Mouse (Mus musculus) olfactory bulb, adult 2 months (tissue): ENCODE measurements at regions not wholly inside any gene's neighbourhood (a gene's known extent, or its start where the extent isn't known, plus 50 kb on each side); places are given as distances from the start of the nearest gene placed in this dataset.

Experiments
- CTCF ChIP-seq: fragments of 200-500 bp; IDR thresholded peaks from 2 replicates; pipeline ENCODE4 v1.5.1; 2012; ENCODE audit warnings: low read depth, mild to moderate bottlenecking, low read length, moderate library complexity; ENCODE audit not compliant: insufficient read depth
- POLR2A ChIP-seq: fragments of 200-500 bp; IDR thresholded peaks from 2 replicates; pipeline ENCODE4 v1.6.1; 2012; ENCODE audit warnings: mild to moderate bottlenecking, low read depth, low read length, moderate library complexity; ENCODE audit not compliant: insufficient read depth

DNA sequence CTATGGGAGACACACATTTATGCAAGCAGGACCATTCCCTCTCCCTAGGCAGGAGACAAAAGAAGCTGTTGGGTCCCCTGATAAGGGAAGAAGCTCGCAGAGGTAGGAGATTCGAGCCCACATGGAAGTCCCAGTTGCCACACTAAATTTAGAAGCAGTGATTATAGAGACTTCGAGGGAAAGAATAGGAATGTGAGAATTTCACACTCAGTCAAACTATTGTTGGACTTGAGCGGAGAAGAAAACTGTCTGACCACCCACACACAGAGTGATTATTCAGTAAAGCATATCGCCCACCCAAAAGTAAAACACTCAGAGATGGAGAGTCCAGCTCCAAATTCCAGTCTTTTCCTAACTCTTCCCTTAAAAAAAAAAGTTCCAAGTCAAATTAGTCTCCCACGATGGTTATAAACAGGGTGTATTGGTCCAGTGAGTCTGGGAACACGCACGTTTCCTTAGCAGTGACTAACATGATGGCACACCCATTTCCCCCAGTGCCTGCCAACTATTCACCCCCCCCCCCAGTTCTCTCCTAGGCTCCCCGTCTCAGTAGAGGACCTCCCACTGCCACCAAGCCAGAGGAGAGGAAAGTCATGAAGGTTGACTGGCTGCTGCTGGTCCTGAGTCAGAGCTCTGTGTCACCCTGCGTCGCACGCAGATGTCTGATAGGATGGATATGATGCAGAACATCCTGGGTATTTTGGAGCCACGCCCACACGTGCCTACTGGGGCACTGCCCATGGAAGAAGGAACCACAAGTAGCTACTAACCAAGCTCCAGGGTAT lies 120.1 kb downstream of the Tcp10c start:
- TF ChIP-seq CTCF (no peak), POLR2A (no peak)
